Mouse (Mus musculus): ENCODE data around the gene Exoc1. TPM values are rescaled to one million over a fixed set of nuclear protein-coding genes. Genes with fewer than 3 reads are reported as not detected.

Exoc1 gene
- polyA plus RNA-seq, 1 experiment from 2014 or later = 74.0 TPM

- H3K27me3 ChIP-seq (replicated peaks; ENCODE audit: control insufficient read depth, insufficient read depth, low read length) = no peaks in the 10 kb centered on the region
- ATAC-seq = peak; percentile 99
- H3K9ac ChIP-seq (replicated peaks; ENCODE audit: low read depth, low read length) = peak within 1 kb of the TSS; percentile 89
- peak within 1 kb of the TSS; percentile 76 for H3K27ac ChIP-seq (ENCODE audit: low read length)
- H3K4me2 ChIP-seq (ENCODE audit: low read length) = peak within 1 kb of the TSS; percentile 78
- H3K4me1 ChIP-seq (replicated peaks; ENCODE audit: control insufficient read depth, insufficient read depth, low read length) = peaks cover 5% of the 10 kb centered on the region
- no peaks in the 10 kb centered on the region for H3K9me3 ChIP-seq (ENCODE audit: control insufficient read depth, low read length)
- peak within 1 kb of the TSS; percentile 95 for H3K4me3 ChIP-seq (replicated peaks; ENCODE audit: low read length)
- H3K36me3 ChIP-seq (ENCODE audit: control insufficient read depth, insufficient read depth) = peaks cover 4% of the 10 kb centered on the region; the same call in 1 of the 2 replicates
- WGBS = under 1% methylated on average over 85 of the region's 92 CpGs
Observed at GRCm38 (mm10) chr5:76588551-76589283, 59.6 kb downstream of the Exoc1 start, which contains the start of gene Cep135. Gene Cep135 (plus strand): TSS chr5:76588698.

- 5% methylated on average over 7 of the region's 7 CpGs for WGBS
Observed at GRCm38 (mm10) chr5:76589311-76589710, 60.2 kb downstream of the Exoc1 start.

GRCm38 (mm10) chr5:76590009-76590408 lies 60.9 kb downstream of the Exoc1 start:
- Histone ChIP-seq H3K27me3 (replicated peaks; ENCODE audit: control insufficient read depth, insufficient read depth, low read length) (no peaks in the 10 kb centered on the region), H3K4me1 (replicated peaks; ENCODE audit: control insufficient read depth, insufficient read depth, low read length) (peaks cover 5% of the 10 kb centered on the region), H3K9ac (replicated peaks; ENCODE audit: low read depth, low read length) (no peak overlapping the region), H3K27ac (ENCODE audit: low read length) (no peak overlapping the region), H3K36me3 (ENCODE audit: control insufficient read depth, insufficient read depth) (peaks cover 6% of the 10 kb centered on the region; the same call in 1 of the 2 replicates), H3K4me3 (replicated peaks; ENCODE audit: low read length) (no peak overlapping the region), H3K4me2 (ENCODE audit: low read length) (peak overlapping the region; percentile 10; the same call in 1 of the 2 replicates), H3K9me3 (ENCODE audit: control insufficient read depth, low read length) (no peaks in the 10 kb centered on the region)
- no peak for ATAC-seq
- WGBS = 79% methylated on average over 2 of the region's 2 CpGs

More at GRCm38 (mm10) chr5:76589311-76589710, 60.2 kb downstream of the Exoc1 start:
- peaks cover 4% of the 10 kb centered on the region; the same call in 1 of the 2 replicates for H3K36me3 ChIP-seq (ENCODE audit: control insufficient read depth, insufficient read depth)
- no peak overlapping the region for H3K27ac ChIP-seq (ENCODE audit: low read length)
- H3K9ac ChIP-seq (replicated peaks; ENCODE audit: low read depth, low read length) = peak overlapping the region; percentile 89
- ATAC-seq = no peak
- H3K4me3 ChIP-seq (replicated peaks; ENCODE audit: low read length) = peak overlapping the region; percentile 95
- no peaks in the 10 kb centered on the region for H3K27me3 ChIP-seq (replicated peaks; ENCODE audit: control insufficient read depth, insufficient read depth, low read length)
- H3K4me1 ChIP-seq (replicated peaks; ENCODE audit: control insufficient read depth, insufficient read depth, low read length) = peaks cover 5% of the 10 kb centered on the region
- H3K4me2 ChIP-seq (ENCODE audit: low read length) = peak overlapping the region; percentile 78
- no peaks in the 10 kb centered on the region for H3K9me3 ChIP-seq (ENCODE audit: control insufficient read depth, low read length)

- Histone ChIP-seq H3K27ac (ENCODE audit: low read length) (no peak overlapping the region), H3K27me3 (replicated peaks; ENCODE audit: control insufficient read depth, insufficient read depth, low read length) (no peaks in the 10 kb centered on the region), H3K36me3 (ENCODE audit: control insufficient read depth, insufficient read depth) (peaks cover 13% of the 10 kb centered on the region), H3K4me3 (replicated peaks; ENCODE audit: low read length) (no peak overlapping the region), H3K9ac (replicated peaks; ENCODE audit: low read depth, low read length) (no peak overlapping the region), H3K4me1 (replicated peaks; ENCODE audit: control insufficient read depth, insufficient read depth, low read length) (peaks cover 5% of the 10 kb centered on the region), H3K4me2 (ENCODE audit: low read length) (no peak overlapping the region), H3K9me3 (ENCODE audit: control insufficient read depth, low read length) (no peaks in the 10 kb centered on the region)
- ATAC-seq = no peak
- WGBS = 65% methylated on average over 9 of the region's 9 CpGs
Observed at GRCm38 (mm10) chr5:76591885-76592284, 62.8 kb downstream of the Exoc1 start.

GRCm38 (mm10) chr5:76609702-76610370 lies 80.7 kb downstream of the Exoc1 start:
- Histone ChIP-seq H3K9me3 (ENCODE audit: control insufficient read depth, low read length) (no peaks in the 10 kb centered on the region), H3K36me3 (ENCODE audit: control insufficient read depth, insufficient read depth) (peaks cover 11% of the 10 kb centered on the region; the same call in 1 of the 2 replicates), H3K27ac (ENCODE audit: low read length) (no peak overlapping the region), H3K4me1 (replicated peaks; ENCODE audit: control insufficient read depth, insufficient read depth, low read length) (no peaks in the 10 kb centered on the region), H3K27me3 (replicated peaks; ENCODE audit: control insufficient read depth, insufficient read depth, low read length) (no peaks in the 10 kb centered on the region), H3K4me2 (ENCODE audit: low read length) (no peak overlapping the region), H3K4me3 (replicated peaks; ENCODE audit: low read length) (no peak overlapping the region), H3K9ac (replicated peaks; ENCODE audit: low read depth, low read length) (no peak overlapping the region)
- no peak for ATAC-seq
- 97% methylated on average over 8 of the region's 8 CpGs for WGBS

- H3K4me1 ChIP-seq (replicated peaks; ENCODE audit: control insufficient read depth, insufficient read depth, low read length) = no peaks in the 10 kb centered on the region
- H3K27ac ChIP-seq (ENCODE audit: low read length) = no peak overlapping the region
- peaks cover 13% of the 10 kb centered on the region; the same call in 1 of the 2 replicates for H3K36me3 ChIP-seq (ENCODE audit: control insufficient read depth, insufficient read depth)
- no peaks in the 10 kb centered on the region for H3K27me3 ChIP-seq (replicated peaks; ENCODE audit: control insufficient read depth, insufficient read depth, low read length)
- H3K9ac ChIP-seq (replicated peaks; ENCODE audit: low read depth, low read length) = no peak overlapping the region
- WGBS = 91% methylated on average over 6 of the region's 6 CpGs
- no peak overlapping the region for H3K4me3 ChIP-seq (replicated peaks; ENCODE audit: low read length)
- H3K9me3 ChIP-seq (ENCODE audit: control insufficient read depth, low read length) = no peaks in the 10 kb centered on the region
- H3K4me2 ChIP-seq (ENCODE audit: low read length) = no peak overlapping the region
- ATAC-seq = no peak
Observed at GRCm38 (mm10) chr5:76612867-76613499, 83.9 kb downstream of the Exoc1 start.

- 88% methylated on average over 8 of the region's 8 CpGs for WGBS
- ATAC-seq = peak; percentile 36; the same call in 1 of the 2 replicates
- no peak overlapping the region for H3K9ac ChIP-seq (replicated peaks; ENCODE audit: low read depth, low read length)
- no peak overlapping the region for H3K4me3 ChIP-seq (replicated peaks; ENCODE audit: low read length)
- no peaks in the 10 kb centered on the region for H3K4me1 ChIP-seq (replicated peaks; ENCODE audit: control insufficient read depth, insufficient read depth, low read length)
- no peak overlapping the region for H3K4me2 ChIP-seq (ENCODE audit: low read length)
- peaks cover 20% of the 10 kb centered on the region; the same call in 1 of the 2 replicates for H3K36me3 ChIP-seq (ENCODE audit: control insufficient read depth, insufficient read depth)
- H3K27me3 ChIP-seq (replicated peaks; ENCODE audit: control insufficient read depth, insufficient read depth, low read length) = no peaks in the 10 kb centered on the region
- H3K27ac ChIP-seq (ENCODE audit: low read length) = no peak overlapping the region
- no peaks in the 10 kb centered on the region for H3K9me3 ChIP-seq (ENCODE audit: control insufficient read depth, low read length)
Observed at GRCm38 (mm10) chr5:76615276-76615675, 86.2 kb downstream of the Exoc1 start.

- no peaks in the 10 kb centered on the region for H3K9me3 ChIP-seq (ENCODE audit: control insufficient read depth, low read length)
- H3K9ac ChIP-seq (replicated peaks; ENCODE audit: low read depth, low read length) = no peak overlapping the region
- no peaks in the 10 kb centered on the region for H3K27me3 ChIP-seq (replicated peaks; ENCODE audit: control insufficient read depth, insufficient read depth, low read length)
- H3K4me2 ChIP-seq (ENCODE audit: low read length) = no peak overlapping the region
- H3K27ac ChIP-seq (ENCODE audit: low read length) = no peak overlapping the region
- peaks cover 16% of the 10 kb centered on the region for H3K36me3 ChIP-seq (ENCODE audit: control insufficient read depth, insufficient read depth)
- WGBS = 74% methylated on average over 2 of the region's 2 CpGs
- no peak for ATAC-seq
- H3K4me1 ChIP-seq (replicated peaks; ENCODE audit: control insufficient read depth, insufficient read depth, low read length) = no peaks in the 10 kb centered on the region
- H3K4me3 ChIP-seq (replicated peaks; ENCODE audit: low read length) = no peak overlapping the region
Observed at GRCm38 (mm10) chr5:76616196-76616747, 87.2 kb downstream of the Exoc1 start.

GRCm38 (mm10) chr5:76618750-76619149 lies 89.6 kb downstream of the Exoc1 start:
- Histone ChIP-seq H3K27ac (ENCODE audit: low read length) (no peak overlapping the region), H3K27me3 (replicated peaks; ENCODE audit: control insufficient read depth, insufficient read depth, low read length) (no peaks in the 10 kb centered on the region), H3K9me3 (ENCODE audit: control insufficient read depth, low read length) (no peaks in the 10 kb centered on the region), H3K4me2 (ENCODE audit: low read length) (no peak overlapping the region), H3K36me3 (ENCODE audit: control insufficient read depth, insufficient read depth) (peaks cover 19% of the 10 kb centered on the region), H3K4me1 (replicated peaks; ENCODE audit: control insufficient read depth, insufficient read depth, low read length) (no peaks in the 10 kb centered on the region), H3K4me3 (replicated peaks; ENCODE audit: low read length) (no peak overlapping the region), H3K9ac (replicated peaks; ENCODE audit: low read depth, low read length) (no peak overlapping the region)
- 76% methylated on average over 7 of the region's 7 CpGs for WGBS
- ATAC-seq = no peak
